Mouse (Mus musculus) intestine, postnatal 0 days (tissue): ENCODE results near the gene 1700003H04Rik. TPM values are rescaled to one million over a fixed set of nuclear protein-coding genes. Genes with fewer than 3 reads are reported as not detected.

ENCODE experiments used
- ATAC-seq: fragments of 200-750 bp; cut with Nextera tagmentation; 2 replicates; pipeline ENCODE4 v1.8.0; 2017; ENCODE audit warnings: mild to moderate bottlenecking, moderate TSS enrichment, moderate library complexity
- H3K27ac ChIP-seq: fragments of 300-500 bp; sonication (generic); 2 replicates; pipeline ENCODE4 v1.5.1; 2014; ENCODE audit warnings: mild to moderate bottlenecking, low read depth, low read length, moderate library complexity
- H3K27me3 ChIP-seq: fragments of 300-500 bp; sonication (generic); replicated peaks from 2 replicates; pipeline ENCODE4 v1.6.1; 2014; ENCODE audit warnings: low read length, mixed read lengths; ENCODE audit not compliant: control insufficient read depth, insufficient read depth
- H3K36me3 ChIP-seq: fragments of 300-500 bp; sonication (generic); 2 replicates; pipeline ENCODE4 v1.6.1; 2014; ENCODE audit warnings: mild to moderate bottlenecking, moderate library complexity; ENCODE audit not compliant: control insufficient read depth, insufficient read depth
- H3K4me1 ChIP-seq: fragments of 300-500 bp; sonication (generic); replicated peaks from 2 replicates; pipeline ENCODE4 v1.6.1; 2014; ENCODE audit warnings: antibody characterized with exemption, low read length, mixed read lengths; ENCODE audit not compliant: control insufficient read depth, insufficient read depth
- H3K4me2 ChIP-seq: fragments of 300-500 bp; sonication (generic); replicated peaks from 2 replicates; pipeline ENCODE4 v1.6.1; 2014; ENCODE audit warnings: low read depth, mild to moderate bottlenecking, moderate library complexity
- H3K4me3 ChIP-seq: fragments of 300-500 bp; sonication (generic); 2 replicates; pipeline ENCODE4 v1.5.1; 2014; ENCODE audit warnings: low read depth, low read length
- H3K9ac ChIP-seq: fragments of 300-500 bp; sonication (generic); 2 replicates; pipeline ENCODE4 v1.6.1; 2014; ENCODE audit warnings: mild to moderate bottlenecking, low read depth, low read length
- H3K9me3 ChIP-seq: fragments of 300-500 bp; sonication (generic); 2 replicates; pipeline ENCODE4 v1.6.1; 2016; ENCODE audit warnings: mixed run types; ENCODE audit not compliant: control insufficient read depth
- CTCF ChIP-seq: sonication (generic); IDR thresholded peaks from 2 replicates; pipeline ENCODE4 v1.5.1; 2016; ENCODE audit warnings: low read depth, mild to moderate bottlenecking, control low read depth, antibody characterized with exemption, moderate library complexity
- WGBS: fragments of 180-500 bp; shearing (Covaris S2); extraction: QIAGEN DNeasy Blood & Tissue Kit; methylation state at CpG from one replicate; pipeline ENCODE4 v1.1.7; 2014; 5-methylcytosine and 5-hydroxymethylcytosine counted together
- polyA plus RNA-seq: library from polyadenylated mRNA; unstranded; fragments of >200 nt; fragmentation: Nextera tagmentation; extraction: Ambion mirVana; gene quantifications from 2 replicates; pipeline ENCODE4 v1.2.1, GENCODE M21; 2015

1700003H04Rik gene
- polyA plus RNA-seq, 1 experiment from 2014 or later, result not detected

GRCm38 (mm10) chr3:124536602-124537001 lies 44.3 kb downstream of the 1700003H04Rik start:
- no peaks in the 10 kb centered on the region for H3K36me3 ChIP-seq
- 36% methylated on average over 1 of the region's 1 CpGs for WGBS
- no peak overlapping the region for H3K4me2 ChIP-seq
- TF ChIP-seq CTCF, result no peak
- H3K4me1 ChIP-seq, result no peaks in the 10 kb centered on the region
- H3K27me3 ChIP-seq, result no peaks in the 10 kb centered on the region
- no peak overlapping the region for H3K9ac ChIP-seq
- no peak overlapping the region for H3K4me3 ChIP-seq
- ATAC-seq, result no peak
- no peaks in the 10 kb centered on the region for H3K9me3 ChIP-seq
- H3K27ac ChIP-seq, result no peak overlapping the region

- Histone ChIP-seq H3K36me3 (no peaks in the 10 kb centered on the region), H3K27me3 (no peaks in the 10 kb centered on the region), H3K9me3 (no peaks in the 10 kb centered on the region), H3K4me1 (no peaks in the 10 kb centered on the region), H3K4me3 (no peak overlapping the region), H3K4me2 (no peak overlapping the region), H3K9ac (no peak overlapping the region), H3K27ac (no peak overlapping the region)
- TF ChIP-seq CTCF, result no peak
- 72% methylated on average over 2 of the region's 2 CpGs for WGBS
- no peak for ATAC-seq
These were observed 62.1 kb downstream of the 1700003H04Rik start for GRCm38 (mm10) chr3:124518786-124519185.

Other genes starting within 250 kb of the 1700003H04Rik start
- gene 1700006A11Rik, start 155.1 kb downstream of the 1700003H04Rik start, polyA plus RNA-seq, result not detected in 2 replicates